Mouse (Mus musculus) ES-Bruce4 (cell line): ENCODE data around the gene Tnni3k. TPM values are rescaled to one million over a fixed set of nuclear protein-coding genes. Genes with fewer than 3 reads are reported as not detected.

Experiments
- H3K27ac ChIP-seq: 2 replicates; pipeline ENCODE4 v1.5.1; 2012; ENCODE audit warnings: low read length, inconsistent platforms; ENCODE audit not compliant: insufficient read depth
- H3K27me3 ChIP-seq: 2 replicates; pipeline ENCODE4 v1.6.1; 2012; ENCODE audit warnings: mild to moderate bottlenecking, low read length, inconsistent platforms; ENCODE audit not compliant: control insufficient read depth, poor library complexity, insufficient read depth, severe bottlenecking
- H3K36me3 ChIP-seq: 2 replicates; pipeline ENCODE4 v1.6.1; 2012; ENCODE audit warnings: inconsistent platforms, mild to moderate bottlenecking, low read length, moderate library complexity; ENCODE audit not compliant: control insufficient read depth, poor library complexity, insufficient read depth, severe bottlenecking
- H3K4me1 ChIP-seq: one replicate; pipeline ENCODE4 v1.8.1; 2011; ENCODE audit warnings: low read length; ENCODE audit not compliant: control insufficient read depth, insufficient read depth
- H3K4me3 ChIP-seq: 2 replicates; pipeline ENCODE4 v1.5.1; 2011; ENCODE audit warnings: low read depth, mild to moderate bottlenecking, low read length
- H3K9ac ChIP-seq: 2 replicates; pipeline ENCODE4 v1.6.1; 2012; ENCODE audit warnings: low read depth, mild to moderate bottlenecking, inconsistent platforms; ENCODE audit not compliant: poor library complexity, severe bottlenecking
- H3K9me3 ChIP-seq: replicated peaks from 2 replicates; pipeline ENCODE4 v1.6.1; 2012; ENCODE audit warnings: mild to moderate bottlenecking, low read length, inconsistent platforms; ENCODE audit not compliant: control insufficient read depth, poor library complexity, insufficient read depth, severe bottlenecking
- CTCF ChIP-seq: IDR thresholded peaks from one replicate; pipeline ENCODE4 v1.8.1; 2011; ENCODE audit warnings: low read depth, low read length
- EP300 ChIP-seq: IDR thresholded peaks from 2 replicates; pipeline ENCODE4 v1.6.1; 2011; ENCODE audit warnings: low read depth, low read length; ENCODE audit not compliant: insufficient read depth
- POLR2A ChIP-seq: IDR thresholded peaks from one replicate; pipeline ENCODE4 v1.8.1; 2011; ENCODE audit warnings: low read length; ENCODE audit not compliant: insufficient read depth
- polyA plus RNA-seq: library from polyadenylated mRNA; stranded (reverse); fragments of >200 nt; gene quantifications from 2 replicates; pipeline ENCODE4 v1.2.4, GENCODE M21; 2011; ENCODE audit warnings: low read depth; ENCODE audit not compliant: missing spikeins, insufficient read depth, insufficient read length

Gene Tnni3k
- polyA plus RNA-seq, 1 experiment: not detected

- Histone ChIP-seq H3K27me3 (no peaks in the 10 kb centered on the region), H3K36me3 (no peaks in the 10 kb centered on the region), H3K9me3 (no peaks in the 10 kb centered on the region), H3K27ac (no peak overlapping the region), H3K4me1 (no peaks in the 10 kb centered on the region), H3K4me3 (no peak overlapping the region), H3K9ac (no peak overlapping the region)
- no peak for TF ChIP-seq POLR2A
- no peak for TF ChIP-seq CTCF
- no peak for TF ChIP-seq EP300
Observed at GRCm38 (mm10) chr3:154842247-154842646, 213.0 kb downstream of the Tnni3k start.

GRCm38 (mm10) chr3:154841076-154841475 lies 214.1 kb downstream of the Tnni3k start:
- no peaks in the 10 kb centered on the region for H3K36me3 ChIP-seq
- no peak overlapping the region for H3K27ac ChIP-seq
- H3K9ac ChIP-seq: no peak overlapping the region
- H3K27me3 ChIP-seq: no peaks in the 10 kb centered on the region
- H3K4me3 ChIP-seq: no peak overlapping the region
- H3K9me3 ChIP-seq: no peaks in the 10 kb centered on the region
- TF ChIP-seq EP300 (no peak), POLR2A (no peak), CTCF (no peak)
- no peaks in the 10 kb centered on the region for H3K4me1 ChIP-seq

GRCm38 (mm10) chr3:154837861-154838260 lies 217.3 kb downstream of the Tnni3k start:
- H3K9me3 ChIP-seq: no peaks in the 10 kb centered on the region
- no peaks in the 10 kb centered on the region for H3K36me3 ChIP-seq
- TF ChIP-seq POLR2A: no peak
- TF ChIP-seq EP300: no peak
- TF ChIP-seq CTCF: no peak
- H3K4me1 ChIP-seq: no peaks in the 10 kb centered on the region
- no peak overlapping the region for H3K9ac ChIP-seq
- H3K27me3 ChIP-seq: no peaks in the 10 kb centered on the region
- H3K4me3 ChIP-seq: no peak overlapping the region
- no peak overlapping the region for H3K27ac ChIP-seq

DNA sequence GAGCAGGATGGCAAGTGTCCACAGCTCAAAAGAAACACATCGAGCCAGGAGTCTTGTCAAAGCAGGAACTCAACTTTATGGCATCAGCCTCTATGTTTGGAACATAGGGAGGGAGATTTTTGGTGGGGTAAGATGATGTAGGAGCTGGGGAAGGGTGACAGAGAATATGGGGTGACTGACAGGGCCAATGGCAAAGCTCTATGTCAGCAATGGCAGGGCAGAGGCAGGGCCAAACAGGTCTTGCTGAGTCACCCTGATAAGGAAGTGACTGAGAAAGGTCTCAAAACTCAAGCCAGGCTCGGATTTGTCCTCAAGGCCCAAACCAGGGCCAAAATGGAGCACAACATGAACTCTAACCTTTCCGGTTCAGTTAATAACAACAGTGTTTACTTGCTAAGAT lies 219.1 kb downstream of the Tnni3k start:
- H3K36me3 ChIP-seq: no peaks in the 10 kb centered on the region
- TF ChIP-seq POLR2A (no peak), CTCF (no peak), EP300 (no peak)
- H3K9ac ChIP-seq: no peak overlapping the region
- no peak overlapping the region for H3K27ac ChIP-seq
- H3K4me1 ChIP-seq: no peaks in the 10 kb centered on the region
- H3K9me3 ChIP-seq: no peaks in the 10 kb centered on the region
- no peak overlapping the region for H3K4me3 ChIP-seq
- no peaks in the 10 kb centered on the region for H3K27me3 ChIP-seq

- no peak for TF ChIP-seq EP300
- TF ChIP-seq CTCF: no peak
- TF ChIP-seq POLR2A: no peak
- no peak overlapping the region for H3K27ac ChIP-seq
- no peak overlapping the region for H3K4me3 ChIP-seq
- no peaks in the 10 kb centered on the region for H3K9me3 ChIP-seq
- H3K27me3 ChIP-seq: no peaks in the 10 kb centered on the region
- no peaks in the 10 kb centered on the region for H3K36me3 ChIP-seq
- H3K4me1 ChIP-seq: no peaks in the 10 kb centered on the region
- no peak overlapping the region for H3K9ac ChIP-seq
Observed at GRCm38 (mm10) chr3:154834373-154834772, 220.8 kb downstream of the Tnni3k start.

- no peak overlapping the region for H3K9ac ChIP-seq
- no peaks in the 10 kb centered on the region for H3K4me1 ChIP-seq
- no peak overlapping the region for H3K27ac ChIP-seq
- H3K27me3 ChIP-seq: no peaks in the 10 kb centered on the region
- no peak overlapping the region for H3K4me3 ChIP-seq
- H3K9me3 ChIP-seq: no peaks in the 10 kb centered on the region
- TF ChIP-seq POLR2A (no peak), CTCF (no peak), EP300 (no peak)
- H3K36me3 ChIP-seq: no peaks in the 10 kb centered on the region
Observed at GRCm38 (mm10) chr3:154825739-154826138, 229.5 kb downstream of the Tnni3k start.
